ENCODE assay signal across 20 mouse cellular contexts in the genomic region with DNA sequence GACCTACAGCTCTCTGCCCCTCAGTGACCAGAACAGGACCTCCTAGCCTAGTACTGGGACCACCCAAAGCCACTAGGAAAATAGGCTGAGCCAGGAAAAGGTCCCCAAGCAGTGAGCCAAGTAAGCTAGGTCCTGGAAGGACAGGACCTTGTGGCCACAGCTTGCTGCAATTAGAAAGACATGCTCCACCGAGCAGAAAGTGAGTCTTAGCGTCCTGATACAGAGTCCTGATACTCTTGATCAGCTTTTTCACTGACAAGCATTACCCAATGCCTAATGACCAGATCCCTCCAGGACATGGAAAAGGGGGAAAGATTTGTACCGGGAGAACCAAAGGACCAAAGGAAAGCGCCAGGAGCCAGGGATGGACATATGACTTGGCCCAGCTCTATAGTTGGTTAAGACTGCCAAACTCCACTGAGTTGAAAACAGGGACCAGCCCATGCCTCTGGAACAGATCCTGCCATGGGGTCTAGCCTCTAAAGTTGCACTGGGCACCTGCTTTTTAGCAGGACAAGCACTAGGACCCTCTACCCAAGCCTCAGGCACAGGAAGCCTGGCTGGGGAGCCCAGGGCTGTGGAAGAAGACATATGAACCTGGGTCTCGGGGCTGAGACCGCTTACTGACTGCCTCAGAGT. TPM values are rescaled to one million over a fixed set of nuclear protein-coding genes. Genes with fewer than 3 reads are reported as not detected.
DNase-seq lines count a peak whose midpoint lies in the region; ATAC-seq and TF ChIP-seq lines count a peak whose summit lies in the region.
"Had no signal": no experiment of that assay in that cellular context is flagged by ENCODE, and none has a peak within 500 bp of the region (broad histone marks: within the 10 kb centered on the region; RNA-seq: fewer than 3 reads in every experiment).

No protein-coding gene starts in this region.

- no peak overlapping the region for H3K9ac ChIP-seq in embryonic facial prominence, embryonic 13.5 days
- H3K9ac ChIP-seq in kidney, embryonic 16.5 days (replicated peaks; ENCODE audit: low read length): no peak overlapping the region
- H3K9ac ChIP-seq in stomach, postnatal 0 days (ENCODE audit: low read length): no peak overlapping the region
- H3K9ac ChIP-seq: hindbrain, embryonic 12.5 days; intestine, embryonic 15.5 days; neural tube, embryonic 12.5 days had no signal

- no peak overlapping the region for H3K4me3 ChIP-seq in embryonic facial prominence, embryonic 13.5 days
- H3K4me3 ChIP-seq in embryonic facial prominence, embryonic 10.5 days: no peak overlapping the region
- no peak overlapping the region for H3K4me3 ChIP-seq in kidney, adult 2 months (ENCODE audit: insufficient read depth, low read depth, low read length)
- H3K4me3 ChIP-seq in brown adipose tissue, adult 24 weeks (ENCODE audit: insufficient read depth, low read depth, low read length): no peak overlapping the region
- H3K4me3 ChIP-seq in kidney, embryonic 16.5 days (ENCODE audit: low read length): no peak overlapping the region
- no peak overlapping the region for H3K4me3 ChIP-seq in stomach, postnatal 0 days (ENCODE audit: low read depth, low read length)
- H3K4me3 ChIP-seq: hindbrain, embryonic 12.5 days; intestine, embryonic 15.5 days; midbrain, embryonic 10.5 days; neural tube, embryonic 12.5 days had no signal

- peaks cover 14% of the 10 kb centered on the region; the same call in 1 of the 2 replicates for H3K4me1 ChIP-seq in embryonic facial prominence, embryonic 13.5 days
- H3K4me1 ChIP-seq in embryonic facial prominence, embryonic 10.5 days: 0 out of 2 replicates have a peak, but pooled peaks cover 4% of the 10 kb centered on the region
- H3K4me1 ChIP-seq in kidney, adult 2 months (ENCODE audit: control insufficient read depth, insufficient read depth, low read length): peaks cover 24% of the 10 kb centered on the region
- peaks cover 19% of the 10 kb centered on the region for H3K4me1 ChIP-seq in brown adipose tissue, adult 24 weeks (ENCODE audit: control insufficient read depth, insufficient read depth, insufficient read length, low read length)
- H3K4me1 ChIP-seq in kidney, embryonic 16.5 days (ENCODE audit: insufficient read depth, low read length): peaks cover 31% of the 10 kb centered on the region
- no peaks in the 10 kb centered on the region for H3K4me1 ChIP-seq in stomach, postnatal 0 days (replicated peaks; ENCODE audit: control insufficient read depth, insufficient read depth)
- H3K4me1 ChIP-seq: hindbrain, embryonic 12.5 days; intestine, embryonic 15.5 days; midbrain, embryonic 10.5 days; neural tube, embryonic 12.5 days had no signal

- H3K27me3 ChIP-seq in embryonic facial prominence, embryonic 13.5 days: no peaks in the 10 kb centered on the region
- H3K27me3 ChIP-seq in embryonic facial prominence, embryonic 10.5 days (replicated peaks; ENCODE audit: low read depth, poor library complexity, severe bottlenecking): no peaks in the 10 kb centered on the region
- no peaks in the 10 kb centered on the region for H3K27me3 ChIP-seq in kidney, adult 2 months (replicated peaks; ENCODE audit: control insufficient read depth, insufficient read depth, low read length)
- no peaks in the 10 kb centered on the region for H3K27me3 ChIP-seq in kidney, embryonic 16.5 days (ENCODE audit: insufficient read depth, low read length)
- no peaks in the 10 kb centered on the region for H3K27me3 ChIP-seq in stomach, postnatal 0 days (ENCODE audit: control insufficient read depth, insufficient read depth, low read length)
- H3K27me3 ChIP-seq: hindbrain, embryonic 12.5 days; intestine, embryonic 15.5 days; neural tube, embryonic 12.5 days had no signal

- DNase-seq in embryonic facial prominence, embryonic 10.5 days (ENCODE audit: low spot score): no peak
- peak; percentile 65 for DNase-seq in kidney, adult 2 months
- no peak for DNase-seq in kidney, adult 18-20 months
- no peak for DNase-seq in spleen, postnatal 4 days (ENCODE audit: low spot score in 2 of 2)
- DNase-seq in stomach, postnatal 0 days (ENCODE audit: low spot score): no peak
- DNase-seq: cerebellum, adult 9-10 months; layer of hippocampus, adult 9-11 months; lung, adult 2 months; lung, postnatal 36 days; right cerebral cortex, postnatal 25 days; thymus, postnatal 25 days had no signal

- no peak overlapping the region for H3K4me2 ChIP-seq in embryonic facial prominence, embryonic 13.5 days
- no peak overlapping the region for H3K4me2 ChIP-seq in kidney, embryonic 16.5 days (replicated peaks; ENCODE audit: low read depth, low read length)
- H3K4me2 ChIP-seq in stomach, postnatal 0 days (replicated peaks; ENCODE audit: low read depth): no peak overlapping the region
- H3K4me2 ChIP-seq: hindbrain, embryonic 12.5 days; intestine, embryonic 15.5 days; liver, embryonic 11.5 days; neural tube, embryonic 12.5 days had no signal

- no peak for TF ChIP-seq EP300 in stomach, postnatal 0 days (optimal IDR thresholded peaks at IDR 0.05)

- ATAC-seq in embryonic facial prominence, embryonic 13.5 days (ENCODE audit: insufficient number of reproducible peaks, insufficient read depth, low FRiP score, low TSS enrichment, low read depth): no peak
- 0 out of 2 replicates have a peak, but pooled peaks have one; percentile 70 for ATAC-seq in kidney, embryonic 16.5 days (ENCODE audit: low FRiP score, low TSS enrichment)
- no peak for ATAC-seq in stomach, postnatal 0 days (ENCODE audit: low FRiP score, low TSS enrichment)
- ATAC-seq: forebrain, embryonic 14.5 days; intestine, embryonic 15.5 days had no signal

- WGBS in embryonic facial prominence, embryonic 13.5 days: 60% methylated on average over 6 of the region's 6 CpGs
- WGBS in embryonic facial prominence, embryonic 10.5 days: 67% methylated on average over 6 of the region's 6 CpGs
- WGBS in kidney, adult 2 months: 44% methylated on average over 6 of the region's 6 CpGs
- whole genome bisulfite sequencing in kidney, embryonic 16.5 days: 60% methylated on average over 6 of the region's 6 CpGs
- WGBS in stomach, postnatal 0 days: 79% methylated on average over 6 of the region's 6 CpGs

- no peak for TF ChIP-seq POLR2A in kidney, adult 2 months (IDR thresholded peaks at IDR 0.05; ENCODE audit: low read depth, low read length)

- H3K9me3 ChIP-seq in embryonic facial prominence, embryonic 13.5 days: no peaks in the 10 kb centered on the region
- H3K9me3 ChIP-seq in embryonic facial prominence, embryonic 10.5 days: no peaks in the 10 kb centered on the region
- H3K9me3 ChIP-seq in kidney, embryonic 16.5 days (ENCODE audit: low read length): no peaks in the 10 kb centered on the region
- H3K9me3 ChIP-seq in stomach, postnatal 0 days (ENCODE audit: control insufficient read depth, low read length): no peaks in the 10 kb centered on the region
- H3K9me3 ChIP-seq: hindbrain, embryonic 12.5 days; intestine, embryonic 15.5 days; midbrain, embryonic 10.5 days; neural tube, embryonic 12.5 days had no signal

- peaks cover 10% of the 10 kb centered on the region for H3K36me3 ChIP-seq in embryonic facial prominence, embryonic 13.5 days
- H3K36me3 ChIP-seq in embryonic facial prominence, embryonic 10.5 days (replicated peaks): peaks cover 11% of the 10 kb centered on the region; the same call in 1 of the 2 replicates
- H3K36me3 ChIP-seq in kidney, adult 2 months (ENCODE audit: control insufficient read depth, insufficient read depth, low read length): no peaks in the 10 kb centered on the region
- peaks cover 4% of the 10 kb centered on the region; the same call in 1 of the 2 replicates for H3K36me3 ChIP-seq in kidney, embryonic 16.5 days (ENCODE audit: insufficient read depth, low read length)
- no peaks in the 10 kb centered on the region for H3K36me3 ChIP-seq in stomach, postnatal 0 days (ENCODE audit: control insufficient read depth, insufficient read depth, low read length)
- H3K36me3 ChIP-seq: hindbrain, embryonic 12.5 days; intestine, embryonic 15.5 days; neural tube, embryonic 12.5 days had no signal

- TF ChIP-seq CTCF in kidney, adult 2 months (conservative IDR thresholded peaks at IDR 0.05; ENCODE audit: insufficient read depth, insufficient read length, low read depth, low read length): no peak
- no peak for TF ChIP-seq CTCF in stomach, postnatal 0 days (IDR thresholded peaks at IDR 0.05; ENCODE audit: low read depth)

- 0 out of 2 replicates have a peak overlapping the region, but pooled peaks have one; percentile 55 for H3K27ac ChIP-seq in embryonic facial prominence, embryonic 13.5 days
- no peak overlapping the region for H3K27ac ChIP-seq in embryonic facial prominence, embryonic 10.5 days (replicated peaks)
- peak overlapping the region; percentile 23 for H3K27ac ChIP-seq in kidney, adult 2 months (ENCODE audit: insufficient read depth, low read depth, low read length)
- H3K27ac ChIP-seq in brown adipose tissue, adult 24 weeks (replicated peaks; ENCODE audit: low read depth, low read length): peak overlapping the region; percentile 60; the same call in 1 of the 2 replicates
- H3K27ac ChIP-seq in kidney, embryonic 16.5 days (ENCODE audit: low read length): 0 out of 2 replicates have a peak overlapping the region, but pooled peaks have one; percentile 9
- no peak overlapping the region for H3K27ac ChIP-seq in stomach, postnatal 0 days (replicated peaks)
- H3K27ac ChIP-seq: hindbrain, embryonic 12.5 days; intestine, embryonic 15.5 days; midbrain, embryonic 10.5 days; neural tube, embryonic 12.5 days had no signal

RNA-seq across cellular contexts. Expression of a gene that starts 17.2 kb away (rescaled TPM):
- polyA plus RNA-seq in embryonic facial prominence, embryonic 13.5 days (2015; fragmentation: Nextera tagmentation; extraction: Ambion mirVana): 51.9 and 57.5 TPM in 2 replicates
- polyA plus RNA-seq in embryonic facial prominence, embryonic 10.5 days (2016; fragmentation: Nextera tagmentation; extraction: Ambion mirVana): 32.8 and 39.8 TPM in 2 replicates
- 460 and 530 TPM in 2 replicates for polyA plus RNA-seq in kidney, adult 2 months (2012; rRNA removed)
- polyA plus RNA-seq in brown adipose tissue, adult 24 weeks (2012; ENCODE audit: insufficient read depth, insufficient read length, missing spikeins): 311 and 438 TPM in 2 replicates
- 48.2 and 81.9 TPM in 2 replicates for polyA plus RNA-seq in kidney, embryonic 16.5 days (2015; fragmentation: Nextera tagmentation; extraction: Ambion mirVana)
- polyA plus RNA-seq in stomach, postnatal 0 days (2015; fragmentation: Nextera tagmentation; extraction: Ambion mirVana): 69.9 and 71.5 TPM in 2 replicates

Comparison
In these comparisons a context has a peak if more than half of its experiments do, and no peak if none do; other contexts are left out.
1. H3K27ac ChIP-seq: peak in embryonic facial prominence, embryonic 13.5 days (single experiment), kidney, adult 2 months (single experiment), brown adipose tissue, adult 24 weeks (single experiment) and kidney, embryonic 16.5 days (single experiment); none in embryonic facial prominence, embryonic 10.5 days (single experiment) and stomach, postnatal 0 days (single experiment).